Mouse (Mus musculus) common myeloid progenitor, adult 5-6 weeks (primary cell): ENCODE results near the gene Xrcc5. TPM values are rescaled to one million over a fixed set of nuclear protein-coding genes. Genes with fewer than 3 reads are reported as not detected.

Experiments
- ATAC-seq: replicated peaks from 2 replicates; pipeline ENCODE4 v1.8.0; 2016; ENCODE audit warnings: low read depth, mild to moderate bottlenecking, moderate TSS enrichment, inconsistent platforms; ENCODE audit not compliant: poor library complexity, severe bottlenecking
- total RNA-seq: library from RNA; stranded (forward); fragments of 200-1000, 187-1606 nt; gene quantifications from 2 replicates; pipeline ENCODE4 v1.2.3, GENCODE M21; 2017

The Xrcc5 gene
- total RNA-seq, 1 experiment from 2014 or later, result 34.4 TPM

DNA sequence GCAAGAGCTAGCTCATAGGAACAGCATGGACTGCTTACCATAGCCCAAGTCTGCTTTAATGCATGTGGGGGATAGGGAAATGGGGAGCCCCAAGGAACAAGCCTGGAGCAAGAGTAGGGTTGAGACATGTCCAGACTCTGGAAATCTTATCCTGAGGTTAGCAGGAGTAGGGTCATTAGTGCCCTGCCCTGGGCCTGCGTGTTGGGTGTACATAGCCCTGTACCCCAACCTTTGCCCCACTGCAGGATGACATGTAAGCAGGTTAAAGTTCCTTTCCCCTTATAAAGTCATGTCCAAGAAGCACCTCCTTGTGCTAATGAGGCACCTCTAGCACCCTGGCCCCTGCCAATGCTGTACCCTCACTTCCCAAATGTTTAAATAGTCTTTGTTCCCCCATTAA is 125.4 kb downstream of the Xrcc5 start:
- ATAC-seq, result no peak

- no peak for ATAC-seq
Observed at GRCm38 (mm10) chr1:72434510-72434909, 127.3 kb downstream of the Xrcc5 start.

GRCm38 (mm10) chr1:72436967-72437366 is 129.7 kb downstream of the Xrcc5 start:
- ATAC-seq, result no peak

GRCm38 (mm10) chr1:72439146-72439545 is 131.9 kb downstream of the Xrcc5 start:
- ATAC-seq, result no peak

GRCm38 (mm10) chr1:72442747-72443146 is 135.5 kb downstream of the Xrcc5 start:
- ATAC-seq, result no peak

Other genes starting within 250 kb of the Xrcc5 start
- 0.05 TPM in 1 of 2 replicates, not detected in the other for gene Mreg, start 95.1 kb upstream of the Xrcc5 start, total RNA-seq
- 3.0 and 17.4 TPM in 2 replicates for gene Pecr, start 23.1 kb upstream of the Xrcc5 start, total RNA-seq
- gene Tmem169, start 23.1 kb upstream of the Xrcc5 start, total RNA-seq, result not detected in 2 replicates
- gene March4, start 229.5 kb downstream of the Xrcc5 start, total RNA-seq, result not detected in 2 replicates